Mouse (Mus musculus): ENCODE measurements at regions not wholly inside any gene's neighbourhood (a gene's known extent, or its start where the extent isn't known, plus 50 kb on each side); places are given as distances from the start of the nearest gene placed in this dataset.

DNA sequence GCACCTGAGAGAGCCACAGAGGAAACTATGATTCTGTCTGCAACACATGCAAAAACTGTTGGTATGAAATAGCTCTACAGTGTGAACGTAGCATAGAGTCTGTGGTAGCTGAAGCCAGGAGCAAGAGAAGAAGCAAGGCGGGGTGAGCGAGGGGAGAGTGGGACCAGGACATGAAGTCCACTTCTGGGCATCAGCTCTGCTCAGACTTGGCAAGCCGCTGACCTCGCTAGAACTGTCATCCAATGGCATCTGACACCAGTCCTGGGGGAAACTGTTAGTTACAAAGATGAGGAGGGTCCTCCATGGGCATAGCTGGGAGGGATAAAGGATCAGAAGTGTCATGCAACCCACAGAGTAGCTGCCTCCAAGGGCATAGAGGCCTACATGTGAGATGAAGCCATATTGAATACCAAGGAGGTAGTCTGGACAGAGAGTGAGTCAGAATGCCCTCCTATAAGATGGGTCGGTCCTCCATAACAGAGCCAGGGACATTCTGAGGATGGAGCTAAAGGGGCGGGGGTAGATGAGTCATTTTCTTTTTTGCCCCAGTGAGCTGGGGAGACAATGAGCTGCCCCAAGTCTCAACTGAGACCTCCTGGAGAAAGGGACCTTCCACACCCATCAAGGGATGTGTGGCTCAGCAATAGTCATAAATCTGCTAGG lies 102.0 kb downstream of the 1810010D01Rik start:
- DNase-seq (ENCODE audit: low spot score in 2 of 2) = no peak

DNA sequence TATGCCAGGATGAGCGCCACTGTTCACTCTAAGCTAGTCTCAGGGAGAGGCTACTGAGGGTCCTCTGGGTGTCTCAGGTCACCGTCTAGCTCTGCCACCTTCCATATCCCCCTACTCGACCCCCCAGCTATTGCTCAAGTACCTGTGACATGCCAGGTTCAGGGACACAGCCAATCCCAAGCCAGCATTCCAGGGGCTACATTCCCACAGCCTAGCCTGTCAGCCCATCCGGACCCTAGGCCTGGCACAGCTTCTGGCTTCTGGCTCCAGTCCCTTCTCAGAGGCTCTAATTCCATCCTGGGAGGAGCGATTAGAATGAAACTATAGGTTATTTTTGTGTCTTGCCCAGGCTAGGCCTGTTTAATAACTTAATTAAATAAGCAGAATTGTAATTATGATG lies 105.2 kb downstream of the 1810010D01Rik start:
- no peak for DNase-seq (ENCODE audit: low spot score in 2 of 2)

DNA sequence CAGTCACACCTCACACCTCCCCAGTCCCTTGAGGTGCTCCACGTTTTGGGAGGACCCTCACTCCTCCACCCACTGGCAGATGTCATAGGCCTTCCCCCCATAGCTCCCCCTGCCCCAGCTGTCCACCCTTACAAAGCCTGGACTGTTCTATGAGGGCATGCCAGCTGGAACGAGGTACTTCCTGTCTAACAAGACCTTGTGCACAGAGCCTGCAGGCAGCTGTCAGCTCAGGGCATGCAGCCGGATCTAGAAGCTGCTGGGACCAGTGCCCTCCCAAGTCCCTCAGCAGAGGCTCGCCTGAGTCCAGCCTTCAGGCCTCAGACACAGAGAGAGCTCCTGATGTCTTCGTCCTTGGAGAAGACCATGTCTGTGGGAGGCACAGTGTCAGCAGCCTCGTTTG lies 105.7 kb downstream of the 1810010D01Rik start:
- no peak for DNase-seq (ENCODE audit: low spot score in 2 of 2)

DNA sequence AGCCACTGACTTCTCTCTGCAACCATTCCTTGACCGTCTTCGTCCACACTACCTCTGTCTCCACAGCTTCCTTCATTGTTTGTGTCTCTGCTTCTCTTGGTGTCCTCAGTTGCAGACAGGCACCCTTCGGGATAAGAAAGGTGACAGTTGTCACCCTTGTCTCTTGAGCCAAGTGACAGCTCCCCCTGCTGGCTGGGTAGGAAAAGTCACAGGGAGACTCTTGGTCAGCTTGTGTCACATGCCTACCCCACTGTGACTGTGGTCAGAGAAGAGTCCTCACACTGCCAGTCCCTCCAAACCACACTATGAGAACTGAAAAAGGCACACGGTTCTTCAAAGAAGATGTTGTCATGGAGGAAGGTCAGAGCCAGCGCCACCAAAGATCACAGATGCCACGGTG lies 109.6 kb downstream of the 1810010D01Rik start:
- no peak for DNase-seq (ENCODE audit: low spot score in 2 of 2)

DNA sequence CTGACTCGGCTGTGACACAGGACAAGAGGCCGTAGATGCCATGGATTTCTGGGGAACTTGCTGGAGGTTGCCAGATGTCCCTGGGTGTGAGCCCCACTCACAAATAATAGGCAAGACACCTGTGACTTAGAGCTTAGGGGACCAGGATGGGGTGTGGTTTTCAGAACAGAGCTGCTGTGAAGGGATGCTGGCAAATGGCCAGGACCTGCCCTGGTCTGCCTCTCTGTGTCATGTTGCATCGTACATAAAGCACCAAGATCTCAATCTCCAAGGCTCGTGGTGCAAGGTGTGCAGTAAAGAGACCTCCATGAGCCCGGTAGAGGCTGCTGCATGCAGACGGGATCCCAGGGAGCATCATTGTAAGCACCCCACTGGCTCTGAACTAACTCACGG lies 113.8 kb downstream of the 1810010D01Rik start:
- DNase-seq (ENCODE audit: low spot score in 2 of 2) = no peak

DNA sequence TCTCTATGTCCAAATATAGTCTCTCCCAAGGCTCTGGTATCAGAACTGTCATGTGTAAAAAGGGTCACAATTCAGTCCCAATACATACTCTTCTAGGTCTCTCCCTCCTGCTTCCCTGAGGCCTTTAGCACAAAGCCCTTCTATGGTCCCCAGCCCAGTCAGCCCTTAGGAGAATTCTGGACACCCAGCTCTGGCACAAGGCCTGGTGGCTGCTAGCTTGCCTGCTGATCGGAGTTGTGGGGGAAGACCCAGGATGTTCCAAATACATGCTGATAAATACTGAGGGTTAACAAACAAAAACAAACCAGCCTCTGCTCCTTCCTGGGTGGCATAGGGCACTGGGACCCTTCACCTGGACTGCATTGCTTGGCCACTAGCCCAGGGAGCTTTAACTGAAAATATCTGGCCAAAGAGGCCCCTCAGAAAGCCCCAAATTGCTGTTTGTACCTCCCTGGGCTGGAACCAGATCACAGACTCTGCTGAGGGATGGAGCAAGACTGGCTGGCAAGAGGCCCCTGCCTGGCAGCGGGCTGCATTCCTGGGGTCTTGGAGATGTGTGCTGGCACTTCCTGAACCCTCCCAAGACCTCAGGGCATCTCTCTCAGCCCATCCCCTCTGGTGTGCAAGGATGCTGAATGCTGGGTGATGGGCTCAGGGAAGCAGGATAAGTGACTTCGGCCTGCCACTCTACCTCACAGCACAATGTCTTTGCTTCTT lies 114.3 kb downstream of the 1810010D01Rik start:
- no peak for DNase-seq (ENCODE audit: low spot score in 2 of 2)

DNA sequence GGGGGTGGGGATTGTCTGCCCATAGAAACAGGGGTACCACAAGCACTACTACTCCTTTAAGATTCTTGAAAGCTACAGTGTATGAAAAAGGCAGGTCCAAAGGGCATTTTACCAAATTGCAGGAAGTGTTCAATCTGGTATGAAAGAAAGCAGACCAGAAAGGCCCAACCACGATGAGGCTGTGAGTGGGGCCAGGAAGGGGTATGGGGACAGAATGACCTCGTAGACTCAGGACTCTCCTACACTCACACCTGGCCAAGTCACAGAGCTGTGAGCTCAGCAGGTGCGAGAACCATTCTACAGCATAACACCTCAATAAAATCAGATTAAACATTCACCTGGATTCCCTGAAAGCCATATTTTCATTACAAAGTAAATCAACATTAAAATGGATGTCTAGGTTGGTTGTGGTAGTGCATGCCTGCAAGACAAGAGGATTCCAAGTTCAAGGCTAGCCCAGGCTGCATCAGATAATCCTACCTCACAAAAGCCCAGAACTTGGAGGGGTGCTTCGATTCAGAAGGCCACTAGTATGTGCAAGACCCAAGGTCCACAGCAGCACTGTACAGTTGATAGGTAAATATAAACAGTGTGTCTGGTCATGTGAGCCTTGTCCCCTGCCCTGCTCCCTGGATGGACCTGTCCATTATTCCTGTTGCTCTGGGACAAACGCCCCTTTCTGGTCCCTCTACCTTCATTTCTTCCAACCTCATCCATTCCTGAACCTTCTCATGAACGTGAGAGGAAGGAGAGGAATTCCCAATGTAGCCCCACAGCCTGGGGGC lies 115.3 kb downstream of the 1810010D01Rik start:
- DNase-seq (ENCODE audit: low spot score in 2 of 2) = no peak

DNA sequence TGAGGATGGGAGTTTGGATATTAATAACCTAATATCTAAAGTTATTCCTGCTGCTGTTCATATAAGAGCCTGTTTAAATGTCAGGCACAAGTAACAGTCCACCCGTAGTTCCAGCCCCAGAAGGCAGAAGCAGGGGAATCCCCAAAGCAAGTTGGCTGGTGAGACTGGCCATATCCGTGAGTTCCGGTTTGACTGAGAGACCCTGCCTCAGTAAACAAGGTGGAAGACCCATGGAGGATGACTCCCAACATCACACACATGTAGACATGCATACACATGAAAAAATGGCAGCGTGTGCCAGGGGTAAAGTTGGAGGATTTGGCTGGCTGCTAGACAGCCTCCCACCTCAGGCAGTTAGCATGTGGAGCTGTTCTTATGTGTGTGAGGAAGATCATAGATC lies 117.1 kb downstream of the 1810010D01Rik start:
- no peak for DNase-seq (ENCODE audit: low spot score in 2 of 2)

DNA sequence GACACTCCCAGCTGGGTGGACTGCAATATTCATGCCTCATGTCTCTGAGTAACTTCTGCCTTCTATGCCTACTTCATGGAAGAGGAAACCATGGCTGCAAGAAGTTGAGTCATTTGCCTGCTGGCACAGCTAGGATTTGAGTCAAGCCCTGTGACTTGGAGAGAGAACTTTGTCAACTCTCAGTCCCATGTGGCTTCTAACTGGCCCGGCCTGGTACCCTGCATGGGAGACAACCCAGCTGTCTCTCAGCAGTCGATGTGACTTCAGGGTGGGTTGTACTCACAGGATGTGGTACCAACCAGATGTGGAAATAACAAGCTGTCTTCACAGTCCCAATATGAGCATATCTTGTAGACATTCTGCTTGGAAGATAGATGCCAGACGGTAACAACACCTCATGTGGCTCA lies 118.6 kb downstream of the 1810010D01Rik start:
- no peak for DNase-seq (ENCODE audit: low spot score in 2 of 2)

DNA sequence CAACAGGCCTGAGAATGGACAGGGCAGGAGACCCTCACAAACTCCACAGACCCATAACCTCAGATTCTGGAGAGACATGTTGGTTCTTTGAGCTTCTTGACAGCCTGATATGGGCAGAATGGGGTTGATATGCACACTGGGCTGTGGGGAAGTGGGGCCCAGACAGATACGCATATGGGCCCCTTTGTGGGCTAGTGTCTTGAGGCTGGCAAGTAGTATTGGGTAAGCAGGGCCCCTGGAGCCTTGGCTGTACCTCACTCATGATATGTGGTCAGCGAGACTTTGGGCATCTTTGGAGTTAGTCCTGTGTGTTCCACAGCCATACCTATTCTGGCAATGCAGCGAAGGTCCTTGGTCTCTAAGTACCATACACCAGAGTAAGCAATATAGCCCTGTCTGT lies 119.3 kb downstream of the 1810010D01Rik start:
- DNase-seq (ENCODE audit: low spot score in 2 of 2) = no peak

DNA sequence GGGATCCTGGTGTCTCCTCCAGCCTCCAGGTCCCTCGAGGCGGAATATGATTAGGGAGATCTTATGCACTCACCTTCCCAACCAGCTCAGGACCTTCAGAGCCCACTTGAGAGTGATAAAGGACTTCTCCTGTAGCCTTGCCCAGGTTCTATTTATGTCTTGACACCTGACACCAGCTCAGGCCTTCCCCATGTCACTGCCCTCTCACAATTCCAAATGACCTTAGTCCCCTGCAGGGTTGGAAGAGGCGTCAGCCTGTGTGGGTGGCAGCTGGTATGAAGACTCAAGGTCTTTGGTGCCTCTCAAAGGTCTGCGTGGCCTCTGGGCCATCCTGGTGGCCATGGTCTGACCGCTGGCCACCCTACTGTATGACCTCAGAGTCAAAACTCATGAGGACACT lies 120.1 kb downstream of the 1810010D01Rik start:
- no peak for DNase-seq (ENCODE audit: low spot score in 2 of 2)

DNA sequence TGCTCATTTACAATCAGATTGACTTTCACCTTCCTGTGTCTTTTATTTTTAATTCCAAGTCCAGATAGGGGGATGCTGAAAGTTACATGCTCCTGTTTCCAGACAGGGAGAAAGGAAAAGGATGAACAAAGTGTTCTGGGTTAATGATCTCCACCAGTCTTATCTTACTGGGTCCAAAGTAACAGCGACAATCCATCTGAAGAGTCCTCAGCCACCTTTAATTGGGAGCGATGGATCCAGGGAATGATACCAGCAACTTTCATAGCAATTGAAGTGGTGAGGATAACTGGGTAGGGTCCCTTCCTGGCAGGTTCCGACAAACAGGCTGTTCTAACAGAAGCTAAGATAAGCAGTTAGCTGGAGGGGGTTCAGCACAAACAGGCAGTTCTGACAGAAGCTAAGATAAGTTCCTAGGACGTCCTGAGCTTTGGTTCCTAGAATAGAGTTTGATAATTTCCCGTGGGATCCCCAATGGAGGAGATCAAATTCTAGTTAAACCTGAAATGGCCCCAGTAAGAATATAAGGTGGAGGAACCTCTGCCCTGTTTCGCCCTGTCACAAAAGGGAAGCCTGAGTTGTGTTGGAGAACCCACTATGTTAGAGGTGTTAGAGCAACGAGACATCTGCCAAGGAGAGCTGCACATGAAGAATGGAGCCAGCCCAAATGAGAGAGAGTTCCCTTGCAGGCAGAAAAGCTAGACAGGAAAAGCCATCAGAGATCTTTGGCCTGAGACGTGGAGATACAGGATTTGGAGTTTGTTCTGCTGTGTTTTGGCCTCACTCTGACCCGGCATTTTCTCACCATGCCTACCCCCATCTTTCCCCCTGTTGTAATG lies 124.8 kb downstream of the 1810010D01Rik start:
- DNase-seq (ENCODE audit: low spot score in 2 of 2) = no peak

DNA sequence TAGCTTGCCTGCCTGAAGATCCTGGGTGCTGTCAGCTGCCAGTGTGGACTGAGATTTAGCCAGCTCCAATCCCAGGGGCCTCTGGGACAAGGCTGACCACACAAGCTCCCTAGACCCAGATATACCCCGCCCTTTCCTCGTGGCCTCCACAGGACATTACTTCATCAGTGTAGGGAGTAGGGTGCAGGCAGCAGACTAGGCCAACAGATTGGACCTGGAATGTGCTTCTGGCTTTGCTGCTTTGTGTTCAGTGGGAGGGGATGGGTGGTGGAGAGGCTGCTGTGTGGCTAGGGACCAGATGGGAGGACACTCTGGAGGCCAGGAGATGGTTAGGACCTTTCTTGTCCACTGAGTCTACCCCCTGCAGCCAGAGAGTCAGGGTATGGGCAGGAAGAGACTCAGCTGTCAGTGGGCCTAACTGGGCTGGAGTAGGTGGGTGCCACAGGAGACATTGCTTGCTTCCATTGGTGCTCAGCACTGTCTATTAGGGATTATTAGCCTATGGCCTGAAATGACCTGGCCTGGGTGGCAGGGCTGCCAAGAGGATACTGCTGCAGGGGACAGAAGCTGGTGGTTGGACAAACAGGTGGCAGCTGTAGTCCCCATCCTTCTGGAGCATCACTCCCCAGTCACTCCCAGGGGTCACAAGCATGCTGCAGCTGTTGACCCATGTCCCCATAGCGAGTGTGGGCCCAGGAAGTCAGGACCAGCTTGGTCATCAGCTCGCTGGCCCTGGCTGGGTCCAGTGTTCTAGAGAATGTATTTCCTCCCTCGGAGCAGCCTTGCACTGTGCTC lies 132.5 kb upstream of the Ccnd1 start:
- no peak for DNase-seq (ENCODE audit: low spot score in 2 of 2)

DNA sequence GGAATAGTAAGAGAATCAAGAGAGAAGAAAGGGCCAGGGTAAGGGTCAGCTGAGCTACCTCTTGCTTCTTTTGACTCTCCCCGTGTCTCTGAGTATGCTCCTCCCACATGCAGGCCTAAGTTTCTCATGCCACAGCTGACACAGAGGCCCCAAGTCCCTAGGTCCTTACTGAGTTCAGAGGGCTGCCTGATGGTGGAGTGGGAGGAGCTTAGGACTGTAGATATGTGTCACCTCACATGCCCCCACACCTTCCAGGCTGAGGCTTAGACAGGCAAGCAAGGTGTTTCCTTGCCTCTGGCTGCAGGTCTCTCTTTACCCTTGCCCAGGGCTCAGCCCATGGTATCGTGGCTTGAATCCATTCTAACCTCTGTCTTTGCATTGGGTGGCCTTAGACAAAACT lies 131.8 kb upstream of the Ccnd1 start:
- no peak for DNase-seq (ENCODE audit: low spot score in 2 of 2)

DNA sequence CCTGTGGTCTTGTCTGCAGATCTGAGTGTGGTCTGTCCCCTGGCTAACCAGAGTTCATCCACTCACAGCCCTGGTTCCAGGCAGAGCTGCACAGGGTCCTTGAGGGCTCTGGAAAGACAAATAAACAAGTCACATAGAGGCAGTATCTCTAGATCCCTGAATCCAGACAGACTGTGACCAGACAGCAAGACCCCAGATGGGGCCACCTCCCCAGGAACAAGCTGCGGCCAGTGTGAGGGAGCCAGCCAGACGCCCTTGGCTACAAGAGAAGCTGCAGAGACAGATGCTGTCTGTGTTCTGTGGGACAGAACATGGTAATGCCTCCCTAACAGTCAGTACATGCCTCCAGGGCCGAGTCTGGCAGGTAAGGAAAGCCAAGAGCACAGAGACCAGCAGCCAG lies 127.6 kb upstream of the Ccnd1 start:
- no peak for DNase-seq (ENCODE audit: low spot score in 2 of 2)

DNA sequence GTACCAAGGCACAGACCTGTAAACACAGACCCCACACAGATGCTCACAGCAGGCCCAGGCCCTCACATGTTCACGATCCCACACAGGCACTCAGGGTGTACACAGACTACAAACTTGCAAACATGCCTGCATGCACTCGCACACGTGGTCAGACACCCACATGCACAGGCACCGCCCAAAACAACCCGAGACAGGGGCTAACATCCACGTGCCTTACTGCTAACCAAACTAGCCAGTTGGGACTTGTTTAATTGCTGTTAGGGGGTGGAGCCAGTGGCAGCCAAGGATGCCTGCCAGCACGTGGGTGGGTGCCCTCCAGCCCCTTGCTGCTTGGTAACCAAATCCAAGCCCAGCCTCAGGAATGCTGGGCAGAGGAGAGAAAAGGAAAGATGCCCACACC lies 116.6 kb upstream of the Ccnd1 start:
- no peak for DNase-seq (ENCODE audit: low spot score in 2 of 2)

DNA sequence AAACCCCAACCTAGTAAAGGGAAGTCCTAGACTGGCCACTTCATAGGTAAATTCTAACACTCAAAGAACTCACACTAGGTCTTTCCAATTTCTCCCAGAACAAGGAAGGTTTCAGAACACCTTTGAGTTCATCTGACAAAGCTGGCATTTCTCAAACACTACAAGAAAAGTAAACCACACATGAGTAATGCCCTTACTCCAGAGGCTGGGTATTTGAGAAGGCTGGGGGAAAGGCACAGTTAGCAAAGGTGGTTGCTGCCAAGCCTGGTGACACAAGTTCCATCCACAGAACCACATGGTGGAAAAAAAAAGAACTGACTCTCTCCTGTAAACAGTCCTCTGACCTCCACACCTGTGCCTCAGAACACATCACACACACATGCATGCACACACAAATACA lies 111.9 kb upstream of the Ccnd1 start:
- no peak for DNase-seq (ENCODE audit: low spot score in 2 of 2)

DNA sequence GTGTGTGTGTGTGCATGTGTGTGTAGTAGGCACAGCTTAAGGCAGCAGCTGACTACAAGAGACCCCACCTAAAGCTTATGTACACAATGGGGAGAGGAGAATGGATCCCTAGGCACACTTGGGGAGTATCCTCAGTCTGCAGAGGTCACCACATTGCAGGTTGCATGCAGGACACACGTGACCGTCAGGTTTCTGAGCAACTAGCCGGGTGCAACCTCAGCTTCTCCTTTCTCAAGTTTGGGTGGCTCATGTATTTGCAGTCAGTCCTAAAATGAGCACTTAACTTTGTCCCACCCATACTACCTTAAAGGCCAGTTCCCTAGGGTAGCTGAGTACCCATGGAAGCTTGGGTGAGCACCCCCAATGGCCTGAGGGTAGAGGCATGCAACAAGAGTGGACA lies 111.0 kb upstream of the Ccnd1 start:
- DNase-seq (ENCODE audit: low spot score in 2 of 2) = no peak

DNA sequence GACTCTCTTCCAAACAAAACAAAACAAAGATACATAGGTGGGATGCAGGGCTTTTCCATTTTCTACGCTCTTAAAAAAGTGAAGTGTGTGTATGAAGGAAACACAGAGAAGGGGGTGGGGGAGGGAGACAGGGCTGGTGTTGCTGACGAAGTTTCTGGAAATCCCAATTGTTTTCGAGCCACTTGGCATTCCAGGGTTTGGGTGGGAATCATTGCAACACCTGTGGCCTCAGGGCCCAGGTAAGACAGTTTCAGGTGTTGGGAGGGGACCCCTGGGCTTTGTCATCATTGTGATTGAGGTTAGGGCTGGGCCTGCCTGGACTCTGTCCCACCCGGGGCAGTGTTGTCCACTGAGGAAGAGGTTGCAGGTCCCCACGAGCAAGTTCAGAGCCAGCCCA lies 108.8 kb upstream of the Ccnd1 start:
- no peak for DNase-seq (ENCODE audit: low spot score in 2 of 2)

DNA sequence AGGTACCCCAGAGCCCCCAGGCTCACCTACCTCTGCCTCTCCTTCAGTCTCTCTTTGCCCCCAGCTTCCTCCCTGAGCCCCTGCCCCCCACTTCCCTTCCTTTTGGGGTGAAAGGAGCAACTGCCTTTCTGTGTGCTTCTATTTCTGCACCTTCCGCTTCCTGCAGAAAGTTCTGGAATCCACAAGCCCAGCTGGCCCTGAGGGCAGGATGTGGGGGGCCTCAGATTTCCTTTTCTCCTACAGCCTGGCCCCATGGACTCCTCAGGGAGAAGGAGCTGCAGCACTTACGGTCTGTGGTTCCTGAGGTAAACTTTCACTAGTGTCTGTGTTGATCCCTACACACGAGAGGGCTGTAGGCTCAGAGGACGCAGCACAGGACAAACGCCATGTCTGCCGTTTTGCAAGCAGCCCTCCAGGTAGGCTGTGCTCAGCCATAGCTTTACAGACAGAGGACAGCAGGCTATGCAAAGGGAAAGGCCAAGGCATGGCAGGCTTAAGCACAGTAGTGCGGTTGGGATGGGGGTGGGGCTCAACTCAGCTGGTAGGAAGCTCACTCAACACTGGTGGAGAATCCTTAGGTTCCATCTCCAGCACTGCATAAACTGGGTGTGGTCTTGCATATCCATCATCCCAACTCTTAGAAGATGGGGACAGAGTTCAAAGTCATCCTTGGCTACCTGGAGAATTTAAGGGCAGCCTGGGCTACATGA lies 108.2 kb upstream of the Ccnd1 start:
- DNase-seq (ENCODE audit: low spot score in 2 of 2) = no peak

Data from layer of hippocampus, adult 18-20 months (tissue).